Mouse (Mus musculus): Measurements from ENCODE around the gene Aldh1l1. TPM values are rescaled to one million over a fixed set of nuclear protein-coding genes. Genes with fewer than 3 reads are reported as not detected.

Gene Aldh1l1
- polyA plus RNA-seq, 1 experiment from 2014 or later, result 4.1 TPM

GRCm38 (mm10) chr6:90494155-90494554 lies 7.9 kb downstream of the Aldh1l1 start:
- 79% methylated on average over 3 of the region's 3 CpGs for WGBS
- Histone ChIP-seq H3K27me3 (ENCODE audit: control insufficient read depth, insufficient read depth, low read length) (no peaks in the 10 kb centered on the region), H3K4me1 (ENCODE audit: control insufficient read depth, insufficient read depth, low read length) (peaks cover 4% of the 10 kb centered on the region; the same call in 1 of the 2 replicates), H3K9me3 (ENCODE audit: control insufficient read depth, low read length) (no peaks in the 10 kb centered on the region), H3K36me3 (ENCODE audit: control insufficient read depth, insufficient read depth, low read length) (no peaks in the 10 kb centered on the region), H3K9ac (ENCODE audit: low read length) (no peak overlapping the region), H3K4me3 (ENCODE audit: low read depth, low read length) (no peak overlapping the region), H3K4me2 (no peak overlapping the region), H3K27ac (ENCODE audit: low read depth, low read length) (no peak overlapping the region)
- ATAC-seq (ENCODE audit: low FRiP score) (no peak), DNase-seq (ENCODE audit: low spot score, missing footprints) (no peak)

DNA sequence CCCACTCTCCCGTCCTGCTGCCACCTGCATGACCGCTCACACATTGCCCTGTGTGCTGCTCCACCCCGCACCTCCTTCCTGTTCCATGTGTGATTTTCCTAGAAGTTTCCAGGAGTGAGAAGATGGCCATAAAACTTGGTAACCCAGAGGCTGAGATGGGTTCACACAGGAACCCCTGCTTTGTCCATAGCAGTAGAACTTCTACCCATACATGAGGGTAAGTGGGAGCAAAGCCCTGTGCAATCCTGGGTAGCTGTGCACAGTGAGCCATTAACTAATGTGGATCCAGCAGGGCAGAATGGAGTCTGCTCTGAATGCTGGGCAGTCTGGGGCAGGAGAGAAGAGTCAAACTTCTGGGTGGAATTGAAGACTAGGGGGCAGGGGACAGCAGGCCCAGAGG lies 8.3 kb downstream of the Aldh1l1 start:
- no peak for DNase-seq (ENCODE audit: low spot score, missing footprints)
- ATAC-seq (ENCODE audit: low FRiP score), result no peak
- 90% methylated on average over 3 of the region's 3 CpGs for WGBS
- Histone ChIP-seq H3K4me3 (ENCODE audit: low read depth, low read length) (no peak overlapping the region), H3K9ac (ENCODE audit: low read length) (no peak overlapping the region), H3K27ac (ENCODE audit: low read depth, low read length) (no peak overlapping the region), H3K4me2 (no peak overlapping the region), H3K27me3 (ENCODE audit: control insufficient read depth, insufficient read depth, low read length) (no peaks in the 10 kb centered on the region), H3K36me3 (ENCODE audit: control insufficient read depth, insufficient read depth, low read length) (no peaks in the 10 kb centered on the region), H3K4me1 (ENCODE audit: control insufficient read depth, insufficient read depth, low read length) (peaks cover 4% of the 10 kb centered on the region; the same call in 1 of the 2 replicates), H3K9me3 (ENCODE audit: control insufficient read depth, low read length) (no peaks in the 10 kb centered on the region)

- 46% methylated on average over 6 of the region's 7 CpGs for WGBS
- peak; percentile 69 for ATAC-seq (ENCODE audit: low FRiP score)
- peak; percentile 86 for DNase-seq (ENCODE audit: low spot score, missing footprints)
- Histone ChIP-seq H3K4me2 (no peak overlapping the region), H3K27ac (ENCODE audit: low read depth, low read length) (no peak overlapping the region), H3K9me3 (ENCODE audit: control insufficient read depth, low read length) (no peaks in the 10 kb centered on the region), H3K36me3 (ENCODE audit: control insufficient read depth, insufficient read depth, low read length) (no peaks in the 10 kb centered on the region), H3K4me1 (ENCODE audit: control insufficient read depth, insufficient read depth, low read length) (peaks cover 4% of the 10 kb centered on the region; the same call in 1 of the 2 replicates), H3K9ac (ENCODE audit: low read length) (no peak overlapping the region; the same call in 1 of the 2 replicates), H3K4me3 (ENCODE audit: low read depth, low read length) (no peak overlapping the region), H3K27me3 (ENCODE audit: control insufficient read depth, insufficient read depth, low read length) (no peaks in the 10 kb centered on the region)
Measured at GRCm38 (mm10) chr6:90495282-90495912, 9.2 kb downstream of the Aldh1l1 start.

DNA sequence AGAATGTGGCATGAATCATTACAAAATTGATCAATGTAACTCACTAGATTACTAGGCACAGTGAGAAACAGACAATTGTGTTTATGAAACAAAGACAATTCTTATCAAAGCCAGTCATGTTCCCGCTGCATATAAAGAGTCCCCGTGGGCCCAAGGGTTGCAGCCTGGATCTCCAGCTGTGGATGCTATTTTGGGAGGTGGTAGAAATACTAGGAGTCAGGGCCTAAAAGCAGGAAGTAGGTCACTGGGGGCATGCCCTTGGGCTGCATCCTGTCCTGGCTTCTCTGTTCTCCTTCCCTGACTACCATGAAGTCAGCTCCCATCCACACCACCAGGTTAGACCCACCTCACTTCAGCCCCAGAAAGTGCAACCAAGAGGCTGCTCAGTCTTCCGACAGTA lies 10.0 kb downstream of the Aldh1l1 start:
- H3K4me3 ChIP-seq (ENCODE audit: low read depth, low read length), result no peak overlapping the region
- H3K27ac ChIP-seq (ENCODE audit: low read depth, low read length), result no peak overlapping the region
- H3K4me2 ChIP-seq, result no peak overlapping the region
- ATAC-seq (ENCODE audit: low FRiP score), result no peak
- no peaks in the 10 kb centered on the region for H3K27me3 ChIP-seq (ENCODE audit: control insufficient read depth, insufficient read depth, low read length)
- H3K36me3 ChIP-seq (ENCODE audit: control insufficient read depth, insufficient read depth, low read length), result no peaks in the 10 kb centered on the region
- H3K4me1 ChIP-seq (ENCODE audit: control insufficient read depth, insufficient read depth, low read length), result peaks cover 4% of the 10 kb centered on the region; the same call in 1 of the 2 replicates
- H3K9me3 ChIP-seq (ENCODE audit: control insufficient read depth, low read length), result no peaks in the 10 kb centered on the region
- no peak for DNase-seq (ENCODE audit: low spot score, missing footprints)
- no peak overlapping the region for H3K9ac ChIP-seq (ENCODE audit: low read length)
- 76% methylated on average over 3 of the region's 3 CpGs for WGBS

DNA sequence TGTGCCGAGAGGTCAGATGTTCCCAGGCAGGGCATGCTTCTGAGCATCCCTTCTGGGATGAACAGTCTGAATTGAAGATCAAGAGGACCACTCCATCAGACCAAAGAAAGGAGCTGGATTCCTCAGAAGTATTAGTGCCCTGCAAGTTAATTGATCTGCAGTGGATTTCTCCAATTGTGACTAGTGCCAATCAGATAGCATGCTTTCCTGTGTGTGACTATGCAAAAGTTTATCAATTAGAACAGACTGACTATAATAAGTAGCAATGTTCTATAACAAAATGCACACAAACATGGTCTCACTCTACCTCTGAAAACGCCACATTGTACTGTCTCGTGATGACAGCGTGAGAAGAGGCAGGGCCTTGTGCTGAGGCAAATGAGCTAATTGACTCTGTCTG lies 13.3 kb downstream of the Aldh1l1 start:
- H3K9ac ChIP-seq (ENCODE audit: low read length), result no peak overlapping the region
- WGBS, result 42% methylated on average over 4 of the region's 4 CpGs
- no peaks in the 10 kb centered on the region for H3K27me3 ChIP-seq (ENCODE audit: control insufficient read depth, insufficient read depth, low read length)

GRCm38 (mm10) chr6:90501222-90501940 lies 15.2 kb downstream of the Aldh1l1 start:
- Histone ChIP-seq H3K36me3 (ENCODE audit: control insufficient read depth, insufficient read depth, low read length) (no peaks in the 10 kb centered on the region), H3K4me1 (ENCODE audit: control insufficient read depth, insufficient read depth, low read length) (no peaks in the 10 kb centered on the region), H3K9ac (ENCODE audit: low read length) (no peak overlapping the region), H3K27me3 (ENCODE audit: control insufficient read depth, insufficient read depth, low read length) (no peaks in the 10 kb centered on the region), H3K9me3 (ENCODE audit: control insufficient read depth, low read length) (no peaks in the 10 kb centered on the region), H3K4me3 (ENCODE audit: low read depth, low read length) (no peak overlapping the region), H3K4me2 (no peak overlapping the region), H3K27ac (ENCODE audit: low read depth, low read length) (no peak overlapping the region)
- WGBS, result 82% methylated on average over 8 of the region's 8 CpGs
- DNase-seq (ENCODE audit: low spot score, missing footprints) (no peak), ATAC-seq (ENCODE audit: low FRiP score) (no peak)

More for the DNA sequence above, 13.3 kb downstream of the Aldh1l1 start:
- no peak for DNase-seq (ENCODE audit: low spot score, missing footprints)
- no peaks in the 10 kb centered on the region for H3K36me3 ChIP-seq (ENCODE audit: control insufficient read depth, insufficient read depth, low read length)
- no peak overlapping the region for H3K4me2 ChIP-seq
- no peak for ATAC-seq (ENCODE audit: low FRiP score)
- no peaks in the 10 kb centered on the region for H3K9me3 ChIP-seq (ENCODE audit: control insufficient read depth, low read length)
- H3K4me3 ChIP-seq (ENCODE audit: low read depth, low read length), result no peak overlapping the region
- no peak overlapping the region for H3K27ac ChIP-seq (ENCODE audit: low read depth, low read length)
- H3K4me1 ChIP-seq (ENCODE audit: control insufficient read depth, insufficient read depth, low read length), result peaks cover 4% of the 10 kb centered on the region; the same call in 1 of the 2 replicates

GRCm38 (mm10) chr6:90505906-90506305 lies 19.7 kb downstream of the Aldh1l1 start:
- 78% methylated on average over 6 of the region's 6 CpGs for WGBS
- H3K9me3 ChIP-seq (ENCODE audit: control insufficient read depth, low read length), result no peaks in the 10 kb centered on the region
- DNase-seq (ENCODE audit: low spot score, missing footprints) (no peak), ATAC-seq (ENCODE audit: low FRiP score) (no peak)
- no peak overlapping the region for H3K4me2 ChIP-seq
- no peak overlapping the region for H3K4me3 ChIP-seq (ENCODE audit: low read depth, low read length)
- no peak overlapping the region for H3K27ac ChIP-seq (ENCODE audit: low read depth, low read length)
- no peak overlapping the region for H3K9ac ChIP-seq (ENCODE audit: low read length)
- H3K4me1 ChIP-seq (ENCODE audit: control insufficient read depth, insufficient read depth, low read length), result peaks cover 4% of the 10 kb centered on the region; the same call in 1 of the 2 replicates
- no peaks in the 10 kb centered on the region for H3K36me3 ChIP-seq (ENCODE audit: control insufficient read depth, insufficient read depth, low read length)
- no peaks in the 10 kb centered on the region for H3K27me3 ChIP-seq (ENCODE audit: control insufficient read depth, insufficient read depth, low read length)

DNA sequence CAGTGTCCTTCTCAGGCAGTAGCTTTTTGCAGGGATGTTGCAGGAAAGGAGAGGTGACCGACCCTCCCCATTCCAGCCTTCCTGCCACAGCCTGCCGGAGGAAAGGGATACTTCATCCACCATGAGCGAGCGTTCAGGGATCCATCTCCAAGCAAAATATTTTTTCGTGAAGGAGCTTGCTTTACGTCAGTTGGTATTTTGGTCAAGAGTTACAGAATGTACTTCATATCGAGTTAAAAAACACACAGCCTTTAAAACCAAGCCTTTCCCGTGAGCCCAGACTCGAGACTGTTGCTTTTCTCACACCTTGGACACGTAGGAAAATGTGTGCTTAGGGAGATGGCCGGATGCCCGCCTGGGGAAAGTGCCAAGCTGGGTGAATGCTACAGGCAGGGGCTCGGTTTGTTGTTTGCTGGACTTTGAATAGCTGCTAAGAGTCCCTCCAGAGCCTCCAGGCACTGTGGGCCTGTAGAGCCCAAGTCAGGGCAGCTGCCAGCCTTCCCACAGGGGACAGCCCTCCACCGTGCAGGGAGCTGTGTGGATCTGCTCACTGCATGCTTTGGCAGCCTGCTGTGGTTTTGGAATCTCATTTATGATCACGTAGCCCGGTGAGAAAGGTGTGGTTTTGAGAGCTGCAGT lies 20.6 kb downstream of the Aldh1l1 start:
- Histone ChIP-seq H3K4me3 (ENCODE audit: low read depth, low read length) (no peak overlapping the region), H3K4me2 (no peak overlapping the region), H3K27ac (ENCODE audit: low read depth, low read length) (no peak overlapping the region), H3K9ac (ENCODE audit: low read length) (no peak overlapping the region), H3K4me1 (ENCODE audit: control insufficient read depth, insufficient read depth, low read length) (peaks cover 4% of the 10 kb centered on the region; the same call in 1 of the 2 replicates), H3K9me3 (ENCODE audit: control insufficient read depth, low read length) (no peaks in the 10 kb centered on the region), H3K36me3 (ENCODE audit: control insufficient read depth, insufficient read depth, low read length) (no peaks in the 10 kb centered on the region), H3K27me3 (ENCODE audit: control insufficient read depth, insufficient read depth, low read length) (no peaks in the 10 kb centered on the region)
- WGBS, result 74% methylated on average over 16 of the region's 16 CpGs
- DNase-seq (ENCODE audit: low spot score, missing footprints), result no peak
- ATAC-seq (ENCODE audit: low FRiP score), result no peak

DNA sequence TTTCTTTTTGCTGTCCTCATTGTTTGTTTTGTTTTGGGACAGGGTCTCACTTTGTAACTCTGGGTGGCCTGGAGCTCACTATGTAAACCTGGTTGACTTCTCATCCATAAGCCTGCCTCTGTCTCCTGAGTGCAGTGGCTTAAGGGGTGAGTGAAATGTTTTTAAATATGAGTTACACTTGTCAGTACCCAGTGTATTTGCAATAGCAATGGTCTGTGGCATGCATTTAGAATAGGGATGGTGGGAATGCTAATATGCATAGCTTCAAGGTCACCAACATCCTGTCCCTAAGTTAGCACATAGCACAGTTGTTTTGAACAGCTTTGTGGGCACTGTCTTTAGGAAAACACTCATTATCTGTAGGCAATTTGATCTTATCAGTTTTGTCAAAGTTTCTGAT lies 21.2 kb downstream of the Aldh1l1 start:
- ATAC-seq (ENCODE audit: low FRiP score) (no peak), DNase-seq (ENCODE audit: low spot score, missing footprints) (no peak)
- Histone ChIP-seq H3K4me2 (no peak overlapping the region), H3K36me3 (ENCODE audit: control insufficient read depth, insufficient read depth, low read length) (no peaks in the 10 kb centered on the region), H3K4me1 (ENCODE audit: control insufficient read depth, insufficient read depth, low read length) (peaks cover 4% of the 10 kb centered on the region; the same call in 1 of the 2 replicates), H3K27me3 (ENCODE audit: control insufficient read depth, insufficient read depth, low read length) (no peaks in the 10 kb centered on the region), H3K4me3 (ENCODE audit: low read depth, low read length) (no peak overlapping the region), H3K9ac (ENCODE audit: low read length) (no peak overlapping the region), H3K27ac (ENCODE audit: low read depth, low read length) (no peak overlapping the region), H3K9me3 (ENCODE audit: control insufficient read depth, low read length) (no peaks in the 10 kb centered on the region)

All from midbrain, embryonic 11.5 days (tissue).